Mouse (Mus musculus) cerebellum, adult 9-10 months (tissue): ENCODE results near the gene Sertm1.

Experiments
- DNase-seq: peaks from one replicate; pipeline ENCODE4 v3.0.0; 2022

Sertm1 gene

DNA sequence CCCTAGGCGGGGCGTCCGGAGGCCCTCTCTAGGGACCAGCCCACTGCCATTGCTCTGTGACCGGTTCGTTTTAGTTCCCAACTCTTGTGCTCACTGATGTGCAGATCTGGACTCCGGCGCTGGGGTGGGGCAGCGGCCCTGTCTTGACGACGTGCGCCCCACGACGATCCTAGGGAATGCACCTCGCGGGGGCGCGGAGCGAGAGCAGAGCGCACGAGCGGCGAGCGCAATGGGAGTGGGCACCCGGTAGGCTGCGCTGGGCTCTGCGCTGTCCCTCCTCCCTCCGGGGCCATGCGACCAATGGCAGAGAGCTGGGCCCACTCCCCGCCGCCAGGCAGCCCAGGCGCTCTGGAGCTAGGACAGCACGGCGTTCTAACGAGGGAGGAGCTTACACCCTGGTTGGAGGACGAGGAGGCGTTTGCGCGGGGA is at the start of gene Sertm1:
Gene Sertm1 (minus strand): TSS at position 245 of the 429 bp plus-strand sequence.
- no peak for DNase-seq

DNA sequence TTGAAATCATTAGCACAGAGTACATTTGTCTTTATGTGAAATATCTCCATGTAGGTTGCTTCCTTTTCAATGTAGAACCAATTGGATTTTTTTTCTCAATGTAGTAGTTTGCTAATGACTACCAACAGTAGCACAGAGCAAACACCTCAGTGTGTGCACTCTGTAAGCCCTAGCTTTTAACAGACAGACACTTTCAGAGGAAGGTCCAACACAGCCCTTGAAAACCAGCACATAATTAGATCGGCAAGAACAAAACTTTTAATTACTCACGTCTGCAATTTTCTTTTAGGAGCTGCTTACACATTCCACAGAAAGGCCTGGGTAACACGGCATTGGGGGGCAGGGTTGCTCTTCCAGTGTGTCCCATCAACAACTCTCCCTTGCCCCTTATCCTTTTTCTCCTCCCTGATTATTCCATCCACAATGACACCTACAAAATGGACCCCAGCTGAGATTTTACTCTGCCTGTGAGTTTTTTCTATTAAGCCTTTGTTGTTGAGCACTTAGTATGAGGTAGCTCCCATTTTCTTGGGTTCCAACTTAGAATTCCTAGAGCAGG is 49.3 kb upstream of the Sertm1 start:
- no peak for DNase-seq

DNA sequence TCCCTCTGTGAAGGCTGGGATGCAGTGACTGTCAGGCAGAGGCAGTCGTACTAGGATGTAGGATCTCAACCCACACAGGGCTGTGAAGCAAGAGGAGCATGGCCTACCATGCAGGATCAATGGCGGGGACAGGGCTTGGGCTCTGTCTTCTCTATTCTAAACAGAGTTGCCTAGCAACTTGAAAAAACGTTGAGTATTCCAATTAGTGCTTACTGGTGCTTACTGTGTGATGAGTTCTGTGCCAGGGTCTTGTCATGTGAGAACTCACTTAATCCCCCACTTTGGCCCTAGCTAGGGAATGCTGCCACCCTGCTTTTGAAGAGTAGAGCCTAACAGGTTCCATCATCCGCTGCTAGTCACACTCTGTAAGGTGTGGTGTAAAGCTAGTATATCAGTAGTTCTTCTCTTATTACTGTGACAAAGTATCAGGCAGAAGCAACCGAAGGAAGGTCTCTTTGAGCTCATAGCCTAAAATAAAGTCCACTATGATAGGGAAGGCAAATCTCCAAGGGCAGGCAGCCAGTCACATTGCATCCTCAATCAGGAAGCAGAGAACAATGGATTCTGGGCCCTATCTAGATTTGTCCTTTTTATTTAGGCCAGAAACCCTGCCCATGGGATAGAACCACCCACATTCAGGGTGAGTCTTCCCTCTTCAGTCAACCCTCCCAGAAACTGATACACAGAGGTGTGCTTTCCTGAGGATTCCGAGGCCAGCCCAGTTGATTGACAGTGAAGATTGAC is 27.6 kb upstream of the Sertm1 start:
- no peak for DNase-seq

DNA sequence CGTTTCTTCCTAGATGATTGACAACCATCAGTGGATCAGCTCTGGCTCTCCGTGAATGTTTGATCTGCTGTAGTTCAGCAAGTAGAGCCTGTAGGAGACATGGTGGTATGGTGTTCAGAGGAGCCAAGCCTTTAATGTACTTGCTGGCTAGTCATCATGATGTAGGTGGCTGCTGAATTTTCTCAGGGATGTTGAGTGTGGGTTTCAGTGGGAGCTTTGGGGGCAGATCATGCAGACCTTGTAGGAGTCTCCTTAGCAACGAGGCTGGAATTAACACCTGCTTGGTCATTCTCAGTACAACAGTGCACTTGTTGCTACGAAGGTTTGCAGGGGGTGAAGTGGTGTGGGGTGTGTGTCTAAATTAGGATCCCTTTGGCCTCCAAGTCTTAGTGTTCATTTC is 18.8 kb upstream of the Sertm1 start:
- DNase-seq: no peak

DNA sequence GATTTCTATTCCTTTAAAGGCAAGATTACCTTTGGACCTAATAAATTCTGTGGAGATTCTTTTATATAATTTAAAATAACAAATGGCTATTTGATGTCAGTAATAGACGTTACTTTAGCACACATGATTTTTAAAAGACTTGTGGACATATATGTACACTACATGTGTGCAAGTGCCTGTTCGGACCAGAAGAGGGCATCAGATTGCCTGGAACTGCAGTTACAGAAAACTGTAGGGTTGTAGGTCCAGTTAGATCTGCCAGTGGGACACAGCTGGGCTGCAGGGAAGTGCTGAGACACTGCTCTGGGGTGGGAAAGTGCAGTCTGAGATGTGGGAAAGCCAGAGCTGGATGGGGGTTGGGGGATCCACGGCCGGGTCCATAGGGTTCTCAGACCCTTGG is 16.9 kb upstream of the Sertm1 start:
- DNase-seq: no peak

DNA sequence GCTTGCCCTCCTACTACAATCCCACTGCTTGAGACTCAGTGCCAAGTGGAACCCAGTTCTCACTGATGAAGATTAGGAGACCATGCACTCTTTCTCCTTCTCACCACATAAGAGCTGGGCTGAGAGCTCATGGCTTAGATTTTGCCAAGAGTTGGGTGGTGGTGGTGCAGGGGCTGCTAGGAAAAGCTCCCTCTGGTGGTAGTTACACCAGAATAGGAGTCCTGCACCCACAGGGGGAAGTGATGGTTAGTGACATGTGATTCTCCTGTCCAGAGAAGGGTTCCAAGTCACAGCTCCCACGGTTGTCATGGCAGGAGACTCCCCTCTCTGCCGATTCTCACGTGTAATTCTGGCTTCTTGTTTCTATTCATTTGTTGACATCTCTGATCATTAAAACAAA is 4.7 kb upstream of the Sertm1 start:
- DNase-seq: no peak

DNA sequence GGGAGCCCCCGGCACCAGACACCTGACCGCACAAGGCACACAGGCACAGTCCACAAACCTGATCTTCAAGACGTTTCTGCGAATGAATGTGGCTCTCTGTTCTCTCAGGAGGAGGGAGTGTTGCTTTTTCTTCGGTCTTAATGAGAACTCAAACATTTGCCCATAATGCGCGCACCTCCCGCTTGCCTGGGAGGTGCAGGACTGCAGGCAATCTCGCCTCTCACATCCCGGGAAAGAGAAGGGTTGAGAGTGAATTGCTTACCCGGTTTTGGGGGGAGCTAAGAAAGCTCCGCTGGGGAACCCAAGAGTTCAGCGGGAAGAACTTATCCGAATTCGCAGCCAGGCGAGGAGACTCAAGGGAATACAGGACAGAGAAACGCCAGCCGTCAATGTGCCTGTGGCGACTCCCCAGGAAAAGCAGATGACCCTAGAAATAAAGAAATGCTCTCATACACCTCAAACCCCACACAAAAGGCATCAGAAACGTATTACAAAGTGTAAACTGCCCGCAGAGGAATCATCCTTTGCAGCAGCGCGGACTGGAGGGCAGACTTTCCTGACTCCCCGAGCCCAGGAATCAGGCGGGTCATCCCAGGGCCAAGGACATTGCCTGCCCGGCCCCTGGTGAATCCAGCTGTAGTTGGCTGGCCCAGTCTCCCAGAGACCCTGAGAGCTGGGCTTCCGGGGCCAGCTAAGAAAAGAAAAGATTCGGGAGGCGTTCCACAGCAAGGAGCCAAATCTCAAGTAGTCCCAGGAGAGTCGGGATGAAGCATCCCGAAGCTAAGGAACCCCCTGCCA is 643 bp downstream of the Sertm1 start:
- DNase-seq: no peak

DNA sequence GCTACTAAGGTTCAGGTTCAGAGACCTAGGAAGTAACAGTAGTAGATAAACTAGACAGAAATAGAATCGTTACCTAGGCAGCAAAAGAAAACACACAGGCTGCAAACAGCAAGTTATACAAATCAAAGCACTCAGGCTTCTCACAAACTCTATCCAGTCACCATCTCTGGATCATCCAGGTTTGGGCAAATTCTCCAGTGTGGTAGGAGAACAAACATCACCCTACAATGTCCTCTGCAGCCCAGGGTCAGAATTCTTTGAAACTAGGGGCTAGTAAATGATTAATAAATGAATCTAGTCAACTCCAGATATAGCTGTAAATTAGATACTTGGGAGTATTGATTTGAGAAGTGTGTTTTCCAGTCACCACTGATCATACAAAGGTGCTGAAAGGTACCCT is 6.8 kb downstream of the Sertm1 start:
- DNase-seq: no peak

DNA sequence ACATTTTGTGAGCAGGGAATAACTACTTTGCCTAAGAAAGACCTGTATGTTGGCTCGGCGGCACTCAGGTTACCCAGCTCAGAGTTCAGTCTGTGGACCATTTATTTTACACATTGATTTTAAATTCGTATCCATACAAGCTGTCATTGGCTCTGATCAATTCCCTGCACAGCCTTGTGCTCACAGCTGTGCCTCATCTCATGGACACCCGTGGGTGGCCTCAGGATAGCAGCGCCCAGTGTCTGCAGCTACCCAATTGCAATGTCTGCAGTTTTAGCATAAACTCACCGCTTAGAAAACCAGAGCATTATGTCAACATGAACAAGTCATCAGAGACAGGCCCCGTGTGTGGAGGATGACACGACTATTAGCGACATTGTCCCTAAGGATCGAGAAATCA is 17.7 kb downstream of the Sertm1 start:
- DNase-seq: no peak

DNA sequence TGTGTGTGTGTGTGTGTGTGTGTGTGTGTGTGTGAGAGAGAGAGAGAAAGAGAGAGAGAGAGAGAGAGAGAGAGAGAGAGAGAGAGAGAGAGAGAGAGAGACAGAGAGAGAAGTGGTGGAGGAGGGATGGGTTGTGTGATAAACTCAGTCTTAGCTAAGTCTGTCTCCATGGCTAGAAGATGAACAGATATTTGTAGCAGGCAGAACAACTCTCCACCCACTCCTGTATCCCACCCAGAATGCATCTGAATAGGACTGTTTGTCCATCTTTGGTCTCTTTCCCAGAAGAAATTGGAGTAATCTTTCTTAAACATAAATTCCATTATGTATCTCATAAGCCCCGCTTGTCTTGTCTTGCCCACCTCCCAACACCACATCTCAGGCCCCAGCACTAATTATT is 20.8 kb downstream of the Sertm1 start:
- no peak for DNase-seq

DNA sequence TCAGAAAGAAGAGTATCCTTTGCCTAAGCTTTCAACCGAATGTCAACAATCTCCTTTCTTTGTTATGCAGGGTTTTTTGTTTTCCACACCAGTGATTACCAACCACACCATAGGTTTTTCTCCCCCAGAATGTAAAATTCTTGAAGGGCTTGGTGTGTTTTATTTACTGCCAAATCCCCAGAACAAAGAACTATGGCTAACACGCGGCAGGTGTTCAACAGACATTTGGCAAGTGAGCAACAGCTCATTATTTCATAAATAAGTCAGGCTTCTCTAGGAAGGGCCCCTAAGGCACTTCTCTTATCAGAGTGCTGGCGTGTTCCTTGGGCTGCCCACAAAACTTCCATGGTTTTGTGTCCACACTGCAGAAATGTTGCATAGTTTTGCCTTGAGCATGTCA is 23.5 kb downstream of the Sertm1 start:
- no peak for DNase-seq

DNA sequence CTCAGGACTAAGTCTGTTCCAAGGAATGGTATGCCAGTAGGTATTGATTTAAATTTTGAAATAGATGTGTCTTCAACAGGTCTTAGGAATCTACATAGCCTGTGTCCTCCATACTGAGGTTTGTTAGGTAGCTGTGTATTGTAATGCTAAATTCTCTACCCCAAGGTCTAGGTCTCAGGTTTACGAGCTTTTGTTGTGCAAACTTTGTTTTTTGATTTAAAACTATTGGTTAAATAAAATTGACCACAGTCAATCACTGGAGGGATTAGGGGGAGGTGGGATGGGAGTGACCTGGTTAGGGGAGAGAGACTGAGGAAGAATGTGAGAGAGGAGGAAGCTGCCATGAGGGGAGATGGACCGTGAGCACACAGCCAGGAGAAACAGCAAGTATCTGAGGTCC is 29.2 kb downstream of the Sertm1 start:
- no peak for DNase-seq
